In the genomic region with DNA sequence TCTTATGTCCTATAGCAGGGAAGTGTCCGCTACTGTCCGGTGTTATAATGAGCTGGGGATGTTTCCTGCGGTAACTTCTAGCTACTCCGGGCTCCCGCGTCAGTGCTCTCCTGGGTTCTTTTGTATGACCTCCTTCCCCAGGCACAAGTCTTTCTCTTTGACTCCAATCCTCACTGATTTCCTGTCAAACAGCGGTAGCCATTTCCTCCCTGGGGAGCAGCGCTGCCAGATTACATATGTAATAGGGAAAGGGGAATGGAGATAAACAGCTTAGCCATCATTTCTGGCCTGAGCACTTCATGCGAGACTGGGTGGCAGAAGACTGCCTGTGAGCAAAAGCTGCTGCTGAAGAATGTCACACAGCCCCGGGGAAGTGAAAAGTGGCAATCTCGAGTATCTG, we compare ENCODE assay signal across 15 mouse cellular contexts.
DNase-seq lines count a peak whose midpoint lies in the region; ATAC-seq and TF ChIP-seq lines count a peak whose summit lies in the region.
"Had no signal": no experiment of that assay in that cellular context is flagged by ENCODE, and none has a peak within 500 bp of the region (broad histone marks: within the 10 kb centered on the region; RNA-seq: fewer than 3 reads in every experiment).

No protein-coding gene starts in this region.

- ATAC-seq in hindbrain, embryonic 13.5 days (ENCODE audit: low FRiP score) = no peak
- ATAC-seq: liver, postnatal 0 days; midbrain, embryonic 13.5 days had no signal

- H3K4me1 ChIP-seq in heart, embryonic 10.5 days = no peaks in the 10 kb centered on the region
- H3K4me1 ChIP-seq in brown adipose tissue, adult 24 weeks (ENCODE audit: control insufficient read depth, insufficient read depth, insufficient read length, low read length) = no peaks in the 10 kb centered on the region
- 0 out of 2 replicates have a peak, but pooled peaks cover 4% of the 10 kb centered on the region for H3K4me1 ChIP-seq in hindbrain, embryonic 13.5 days (replicated peaks)
- H3K4me1 ChIP-seq: kidney, embryonic 15.5 days had no signal

- H3K9ac ChIP-seq in hindbrain, embryonic 13.5 days = no peak overlapping the region
- H3K9ac ChIP-seq: kidney, embryonic 15.5 days; liver, postnatal 0 days; midbrain, embryonic 13.5 days had no signal

- WGBS in heart, embryonic 10.5 days = 36% methylated on average over 11 of the region's 11 CpGs
- 58% methylated on average over 11 of the region's 11 CpGs for WGBS in hindbrain, embryonic 13.5 days

- intact Hi-C loops in left cerebral cortex, adult 2 months (cut with DNase I) = no loop called here

- no peaks in the 10 kb centered on the region for H3K9me3 ChIP-seq in heart, embryonic 10.5 days
- H3K9me3 ChIP-seq in hindbrain, embryonic 13.5 days = no peaks in the 10 kb centered on the region
- H3K9me3 ChIP-seq: kidney, embryonic 15.5 days; midbrain, embryonic 13.5 days had no signal

- H3K27me3 ChIP-seq in heart, embryonic 10.5 days (ENCODE audit: insufficient read depth, poor library complexity, severe bottlenecking) = no peaks in the 10 kb centered on the region
- no peaks in the 10 kb centered on the region for H3K27me3 ChIP-seq in hindbrain, embryonic 13.5 days
- H3K27me3 ChIP-seq: kidney, embryonic 15.5 days; midbrain, embryonic 13.5 days had no signal

- peak; percentile 88 for DNase-seq in heart, adult 11 months
- DNase-seq in heart, embryonic 10.5 days (ENCODE audit: low spot score) = no peak
- DNase-seq in kidney, postnatal 4 days = peak; percentile 4
- DNase-seq in kidney, postnatal 36 days = no peak
- no peak for DNase-seq in adrenal gland, postnatal 14 days
- no peak for DNase-seq in left cerebral cortex, adult 2 months (ENCODE audit: extremely low spot score in 1 of 2, low spot score in 2 of 2)
- DNase-seq: cerebellum, postnatal 25 days; layer of hippocampus, postnatal 36 days; liver, postnatal 0 days; right cerebral cortex, postnatal 14 days had no signal

- no peaks in the 10 kb centered on the region for H3K36me3 ChIP-seq in heart, embryonic 10.5 days
- H3K36me3 ChIP-seq in hindbrain, embryonic 13.5 days = no peaks in the 10 kb centered on the region
- H3K36me3 ChIP-seq: kidney, embryonic 15.5 days; midbrain, embryonic 13.5 days had no signal

- no peak overlapping the region for H3K27ac ChIP-seq in heart, embryonic 10.5 days
- no peak overlapping the region for H3K27ac ChIP-seq in brown adipose tissue, adult 24 weeks (replicated peaks; ENCODE audit: low read depth, low read length)
- H3K27ac ChIP-seq in hindbrain, embryonic 13.5 days = no peak overlapping the region
- H3K27ac ChIP-seq in left cerebral cortex, adult 2 months = no peak overlapping the region
- H3K27ac ChIP-seq: kidney, embryonic 15.5 days; midbrain, embryonic 13.5 days had no signal

- 0 out of 2 replicates have a peak overlapping the region, but pooled peaks have one; percentile 15 for H3K4me2 ChIP-seq in hindbrain, embryonic 13.5 days
- H3K4me2 ChIP-seq: kidney, embryonic 15.5 days; midbrain, embryonic 13.5 days had no signal

- no peak overlapping the region for H3K4me3 ChIP-seq in heart, embryonic 10.5 days
- H3K4me3 ChIP-seq in brown adipose tissue, adult 24 weeks (ENCODE audit: insufficient read depth, low read depth, low read length) = peak overlapping the region; percentile 18
- H3K4me3 ChIP-seq in hindbrain, embryonic 13.5 days = no peak overlapping the region
- H3K4me3 ChIP-seq in left cerebral cortex, adult 2 months = no peak overlapping the region
- H3K4me3 ChIP-seq: erythroblast, embryonic 14.5 days; kidney, embryonic 15.5 days; midbrain, embryonic 13.5 days had no signal

- TF ChIP-seq CTCF in left cerebral cortex, adult 2 months (IDR thresholded peaks at IDR 0.05) = no peak

Comparison
In these comparisons a context has a peak if more than half of its experiments do, and no peak if none do; other contexts are left out.
1. DNase-seq: peak in heart, adult 11 months (single experiment) and kidney, postnatal 4 days (2 of 2); none in heart, embryonic 10.5 days (single experiment), kidney, postnatal 36 days (0 of 2), adrenal gland, postnatal 14 days (single experiment) and left cerebral cortex, adult 2 months (0 of 2).